Mouse (Mus musculus) stomach, postnatal 0 days (tissue): ENCODE measurements around the gene Osbp2.

Experiments used
- CTCF ChIP-seq: IDR thresholded peaks from 2 replicates; pipeline ENCODE4 v1.5.1; 2016; ENCODE audit warnings: antibody characterized with exemption, low read depth, mild to moderate bottlenecking, moderate library complexity
- EP300 ChIP-seq: optimal IDR thresholded peaks from 2 replicates; pipeline ENCODE3; 2016; ENCODE audit warnings: antibody characterized with exemption

DNA sequence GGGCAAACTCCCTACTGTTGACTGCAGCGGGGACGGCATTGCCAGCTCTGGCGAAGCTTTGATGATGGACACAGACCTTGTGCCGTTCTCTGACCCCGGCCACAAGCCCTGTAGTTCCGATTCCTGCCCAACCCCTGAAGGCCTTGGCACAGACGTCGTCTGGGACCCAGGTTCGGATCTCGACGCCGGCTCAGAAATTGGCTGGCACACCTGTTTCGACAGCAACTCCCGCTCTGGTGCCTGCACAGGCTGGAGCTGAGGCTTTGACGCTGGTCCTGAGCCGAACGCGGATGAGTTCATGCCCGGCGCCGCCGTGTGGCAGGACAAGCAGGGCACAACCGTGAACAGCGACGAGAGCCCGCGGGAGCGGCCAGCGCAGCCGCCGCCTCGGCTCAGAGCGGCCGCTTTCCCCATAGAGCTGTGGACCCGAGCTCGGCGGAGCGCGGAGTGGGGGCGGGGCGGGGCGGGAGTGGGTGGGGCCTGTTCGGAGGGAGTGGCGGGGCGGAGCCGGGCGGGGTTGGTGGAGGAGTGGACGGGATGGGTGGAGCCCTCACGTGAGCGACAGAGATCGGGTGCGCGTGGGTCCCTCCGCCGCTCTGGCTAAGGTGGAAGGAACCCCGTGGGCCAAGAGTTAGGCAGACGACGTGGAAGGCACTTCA is at the start of gene Osbp2:
- peak; percentile 66 for TF ChIP-seq CTCF
- TF ChIP-seq EP300, result no peak
